Mouse (Mus musculus) testis, adult 2 months (tissue): ENCODE results near the gene Myh15. TPM values are rescaled to one million over a fixed set of nuclear protein-coding genes. Genes with fewer than 3 reads are reported as not detected.
"Not testable (repeated sequence)": the region's sequence is repeated elsewhere in the genome, so short reads cannot be mapped to it uniquely, and the experiment has no call there.

Experiments
- H3K27ac ChIP-seq: fragments of 200-500 bp; 2 replicates; pipeline ENCODE4 v1.5.1; 2012; ENCODE audit warnings: low read depth, low read length; ENCODE audit not compliant: control insufficient read depth, insufficient read depth
- H3K27me3 ChIP-seq: fragments of 200-500 bp; 2 replicates; pipeline ENCODE4 v1.6.1; 2012; ENCODE audit warnings: mild to moderate bottlenecking, low read length, moderate library complexity; ENCODE audit not compliant: control insufficient read depth, insufficient read depth
- H3K36me3 ChIP-seq: fragments of 200-500 bp; 2 replicates; pipeline ENCODE4 v1.6.1; 2012; ENCODE audit warnings: mild to moderate bottlenecking, low read length; ENCODE audit not compliant: control insufficient read depth, insufficient read depth
- H3K4me1 ChIP-seq: fragments of 200-500 bp; 2 replicates; pipeline ENCODE4 v1.6.1; 2012; ENCODE audit warnings: low read length; ENCODE audit not compliant: control insufficient read depth, insufficient read depth
- H3K4me3 ChIP-seq: fragments of 200-500 bp; 2 replicates; pipeline ENCODE4 v1.5.1; 2012; ENCODE audit warnings: low read depth, mild to moderate bottlenecking, low read length, moderate library complexity, mixed read lengths; ENCODE audit not compliant: control insufficient read depth
- CTCF ChIP-seq: fragments of 200-500 bp; IDR thresholded peaks from 2 replicates; pipeline ENCODE4 v1.5.1; 2012; ENCODE audit warnings: low read depth, mild to moderate bottlenecking, inconsistent platforms, low read length, moderate library complexity; ENCODE audit not compliant: control insufficient read depth, insufficient read depth, insufficient replicate concordance
- POLR2A ChIP-seq: fragments of 200-500 bp; IDR thresholded peaks from 2 replicates; pipeline ENCODE4 v1.6.1; 2012; ENCODE audit warnings: low read depth, mild to moderate bottlenecking, inconsistent platforms, low read length, moderate library complexity; ENCODE audit not compliant: control insufficient read depth
- polyA plus RNA-seq: library from polyadenylated mRNA; depleted of rRNA; stranded (reverse); fragments of >200 nt; gene quantifications from 2 replicates; pipeline ENCODE4 v1.2.3, GENCODE M21; 2012; rRNA removed

Myh15 gene
- polyA plus RNA-seq, 1 experiment, result 2.0 TPM

DNA sequence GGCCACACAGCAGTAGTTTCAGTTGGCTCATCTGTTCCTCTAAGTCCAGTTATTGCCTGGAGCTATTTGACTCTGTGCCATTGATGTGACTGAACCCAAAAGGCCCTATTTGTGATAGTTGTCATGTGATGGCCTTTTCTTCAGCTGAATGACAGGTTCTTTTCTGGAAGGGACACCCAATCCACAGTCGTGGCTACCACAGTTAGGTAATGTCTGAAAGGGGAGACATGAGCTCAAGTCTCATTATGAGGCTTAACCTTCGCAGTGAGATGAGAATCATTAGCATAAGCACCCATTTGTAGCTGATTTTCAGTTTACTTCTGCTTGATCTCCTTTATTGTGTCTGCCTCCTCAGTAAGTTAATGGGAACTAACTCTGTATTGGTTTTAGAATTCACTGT lies 136.2 kb downstream of the Myh15 start:
- no peak overlapping the region for H3K4me3 ChIP-seq

DNA sequence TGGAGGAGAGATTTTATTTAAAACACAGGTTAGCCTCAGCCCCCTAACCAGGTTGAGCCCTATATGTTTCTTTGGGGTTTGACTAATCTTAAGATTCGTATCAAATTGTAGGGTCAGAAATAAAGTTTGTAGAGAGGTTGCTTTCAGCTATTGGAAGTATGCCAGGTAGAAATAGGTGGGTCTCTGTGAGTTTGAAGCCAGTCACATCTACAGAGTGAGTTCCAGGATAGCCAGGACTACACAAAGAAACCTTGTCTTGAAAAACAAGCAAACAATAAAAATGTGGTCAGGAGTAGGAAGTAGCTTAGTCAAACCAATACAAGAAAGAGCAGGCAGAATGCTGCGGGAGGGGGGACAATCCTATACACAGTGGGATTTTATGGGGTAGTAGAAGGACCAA lies 136.7 kb downstream of the Myh15 start:
- H3K4me3 ChIP-seq, result no peak overlapping the region
- TF ChIP-seq CTCF, result no peak
- no peak for TF ChIP-seq POLR2A
- no peak overlapping the region for H3K27ac ChIP-seq
- no peaks in the 10 kb centered on the region for H3K27me3 ChIP-seq
- no peaks in the 10 kb centered on the region for H3K4me1 ChIP-seq
- H3K36me3 ChIP-seq, result no peaks in the 10 kb centered on the region

More for the DNA sequence above, 136.2 kb downstream of the Myh15 start:
- TF ChIP-seq CTCF (no peak), POLR2A (no peak)
- Histone ChIP-seq H3K27ac (no peak overlapping the region), H3K4me1 (no peaks in the 10 kb centered on the region), H3K36me3 (no peaks in the 10 kb centered on the region), H3K27me3 (no peaks in the 10 kb centered on the region)

DNA sequence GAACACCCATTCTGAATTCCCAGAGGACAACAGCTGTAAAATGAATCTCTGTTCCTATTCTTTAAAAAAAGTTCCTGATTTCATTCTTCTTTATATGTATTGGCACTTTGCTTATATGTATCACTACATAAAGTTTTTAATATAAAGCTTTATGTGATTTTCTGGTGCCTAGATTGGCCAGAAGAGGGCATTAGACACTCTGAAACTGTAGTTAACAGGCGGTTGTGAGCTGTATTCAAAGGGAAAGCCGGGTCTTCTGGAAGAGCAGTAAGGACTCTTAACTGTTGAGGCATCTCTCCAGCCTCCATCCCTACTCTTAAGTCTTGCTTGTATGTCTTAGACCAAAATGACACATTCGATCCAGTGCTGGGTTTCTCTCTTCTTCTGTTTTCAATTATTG lies 139.0 kb downstream of the Myh15 start:
- Histone ChIP-seq H3K4me3 (no peak overlapping the region), H3K27ac (no peak overlapping the region), H3K4me1 (no peaks in the 10 kb centered on the region), H3K36me3 (no peaks in the 10 kb centered on the region), H3K27me3 (no peaks in the 10 kb centered on the region)
- TF ChIP-seq CTCF, result no peak
- no peak for TF ChIP-seq POLR2A

DNA sequence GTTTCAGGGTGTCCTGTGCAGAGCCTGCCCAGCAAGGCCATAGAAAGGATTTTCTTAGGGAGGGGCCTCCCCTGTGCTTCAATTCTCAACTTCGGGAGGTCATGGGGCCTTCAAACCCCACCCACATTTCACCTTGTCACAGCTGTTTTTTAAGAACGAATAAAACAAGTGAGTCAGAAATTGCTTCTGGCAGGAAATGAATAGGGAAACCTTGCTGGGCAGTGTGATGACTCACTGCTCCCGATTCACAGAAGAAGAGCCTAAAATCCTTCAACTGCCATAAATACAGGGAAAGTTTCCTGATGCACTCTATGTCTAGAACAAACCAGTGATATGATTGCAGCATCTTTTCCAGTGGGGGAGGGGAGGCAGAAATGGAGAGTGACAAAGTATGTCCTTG lies 140.7 kb downstream of the Myh15 start:
- no peak overlapping the region for H3K27ac ChIP-seq
- no peaks in the 10 kb centered on the region for H3K36me3 ChIP-seq
- no peaks in the 10 kb centered on the region for H3K27me3 ChIP-seq
- H3K4me1 ChIP-seq, result no peaks in the 10 kb centered on the region
- TF ChIP-seq POLR2A (no peak), CTCF (no peak)
- no peak overlapping the region for H3K4me3 ChIP-seq

DNA sequence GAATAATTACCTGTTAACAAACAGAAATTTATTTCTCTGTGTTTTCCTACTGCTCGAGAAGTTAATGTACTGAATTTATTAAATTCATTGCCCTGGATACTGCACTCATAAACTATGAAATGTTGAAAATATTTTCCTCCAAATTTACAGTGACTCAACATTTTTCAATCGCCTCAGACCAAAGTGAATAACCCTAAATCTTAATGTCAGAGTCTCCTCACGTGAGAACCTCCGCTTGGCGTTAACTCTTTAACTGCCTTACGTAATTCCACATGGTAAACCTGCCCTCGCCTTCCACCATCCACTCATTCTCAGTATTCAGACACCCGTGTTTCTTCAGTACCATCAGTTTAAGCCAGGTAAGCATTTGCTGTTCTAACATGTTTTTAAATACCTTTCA lies 166.4 kb downstream of the Myh15 start:
- TF ChIP-seq POLR2A (no peak), CTCF (no peak)
- Histone ChIP-seq H3K27ac (no peak overlapping the region), H3K36me3 (no peaks in the 10 kb centered on the region)

DNA sequence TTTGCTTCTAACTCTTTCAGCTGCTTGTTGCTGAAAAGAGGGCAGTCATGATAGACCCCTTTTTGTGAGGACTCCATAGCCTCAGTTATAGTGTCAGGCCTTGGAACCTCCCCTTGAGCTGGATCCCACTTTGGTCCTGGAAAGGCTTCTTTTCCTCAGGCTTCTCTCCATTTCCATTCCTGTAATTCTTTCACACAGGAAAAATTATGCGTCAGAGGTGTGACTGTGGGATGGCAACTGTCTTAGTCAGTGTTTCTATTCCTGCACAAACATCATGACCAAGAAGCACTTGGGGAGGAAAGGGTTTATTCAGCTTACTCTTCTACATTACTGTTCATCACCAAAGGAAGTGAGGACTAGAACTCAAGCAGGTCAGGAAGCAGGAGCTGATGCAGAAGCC lies 186.2 kb downstream of the Myh15 start:
- H3K27ac ChIP-seq, H3K36me3 ChIP-seq, H3K4me1 ChIP-seq, H3K4me3 ChIP-seq, H3K27me3 ChIP-seq: not testable (repeated sequence)

More for the DNA sequence above, 166.4 kb downstream of the Myh15 start:
- no peaks in the 10 kb centered on the region for H3K27me3 ChIP-seq
- H3K4me1 ChIP-seq, result no peaks in the 10 kb centered on the region; the same call in 1 of the 2 replicates
- H3K4me3 ChIP-seq, result no peak overlapping the region

Other genes starting within 250 kb of the Myh15 start
- not detected in 2 replicates for gene Retnlb, start 240.6 kb upstream of the Myh15 start, polyA plus RNA-seq
- 4.5 and 15.4 TPM in 2 replicates for gene Retnla, start 214.9 kb upstream of the Myh15 start, polyA plus RNA-seq
- not detected in 2 replicates for gene Retnlg, start 184.9 kb upstream of the Myh15 start, polyA plus RNA-seq
- gene Dzip3, start 63.3 kb upstream of the Myh15 start, polyA plus RNA-seq, result 4.7 and 6.2 TPM in 2 replicates
- 9.9 and 11.7 TPM in 2 replicates for gene Cip2a, start 63.3 kb upstream of the Myh15 start, polyA plus RNA-seq